Mouse (Mus musculus) heart, postnatal 0 days (tissue): ENCODE data around the gene Vwa5b1.

ENCODE experiments used
- CTCF ChIP-seq: IDR thresholded peaks from 2 replicates; pipeline ENCODE4 v1.5.1; 2016; ENCODE audit warnings: antibody characterized with exemption, control low read depth, low read depth
- EP300 ChIP-seq: IDR thresholded peaks from 2 replicates; pipeline ENCODE4 v1.6.1; 2016; ENCODE audit warnings: antibody characterized with exemption, low read depth

GRCm38 (mm10) chr4:138653056-138653455 is 17.4 kb upstream of the Vwa5b1 start:
- TF ChIP-seq CTCF (no peak), EP300 (no peak)
